Mouse (Mus musculus) left cerebral cortex, postnatal 10 days (tissue): ENCODE data around the gene Dennd2a. TPM values are rescaled to one million over a fixed set of nuclear protein-coding genes. Genes with fewer than 3 reads are reported as not detected.
"Not testable (repeated sequence)": the region's sequence is repeated elsewhere in the genome, so short reads cannot be mapped to it uniquely, and the experiment has no call there.

Source experiments
- DNase-seq, 2 experiments: peaks; one replicate each; pipeline ENCODE4 v3.0.0; 2021 to 2022; ENCODE audit warnings: low spot score in 2 of 2, mixed read lengths in 1 of 2; ENCODE audit errors: extremely low spot score in 1 of 2
- intact Hi-C: fragments of 180-260 bp; cut with DNase I; formaldehyde crosslinking; loops from one replicate; pipeline ENCODE4 v1.15.1; 2025
- total RNA-seq, 2 experiments: library from RNA; stranded (reverse); gene quantifications; 2 replicates each; pipeline ENCODE4 v1.2.3; 2021

Dennd2a gene
- total RNA-seq, 2 experiments from 2014 or later = 19.8 to 21.8 TPM

DNA sequence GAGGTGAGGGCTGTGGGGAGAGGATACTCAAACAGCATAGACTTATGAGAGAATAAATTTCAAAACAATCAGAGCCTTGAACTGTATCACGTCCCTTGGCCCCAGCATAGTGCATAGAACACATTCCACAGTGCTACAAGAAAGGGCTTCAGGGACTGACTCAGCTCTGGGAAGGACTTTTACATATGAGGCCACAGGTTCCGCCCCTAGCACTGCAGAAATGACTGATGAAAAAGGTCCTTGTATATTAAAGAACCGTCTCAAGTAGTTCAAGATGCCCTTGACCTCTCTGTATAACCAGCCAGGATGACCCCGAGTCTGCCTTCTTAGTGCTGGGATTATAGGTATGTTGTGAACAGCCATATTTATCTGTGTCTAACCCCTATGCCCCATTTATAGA lies 85.4 kb downstream of the Dennd2a start:
- intact Hi-C loops = no loop called here
- no peak for DNase-seq

DNA sequence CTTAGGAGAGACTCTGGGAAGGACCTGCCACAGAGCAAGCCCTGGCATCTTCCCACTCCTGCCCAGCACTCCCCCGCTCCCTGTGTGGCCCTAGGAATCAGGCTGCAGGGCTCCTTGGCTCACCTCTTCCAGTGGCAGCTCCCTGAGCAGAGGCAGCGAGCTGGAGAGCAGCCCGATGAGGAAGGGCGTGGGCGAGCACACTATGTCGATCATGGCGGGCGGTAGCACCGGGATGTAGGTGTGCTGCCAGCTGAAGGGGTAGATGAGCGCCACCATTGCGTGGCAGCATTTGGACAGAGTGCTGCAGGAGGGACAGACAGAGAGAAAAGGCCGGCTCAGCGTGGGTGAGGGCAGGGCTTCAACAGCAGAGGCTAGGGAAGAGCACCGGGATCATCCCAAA lies 87.6 kb downstream of the Dennd2a start:
- no peak for DNase-seq
- intact Hi-C loops = no loop called here

DNA sequence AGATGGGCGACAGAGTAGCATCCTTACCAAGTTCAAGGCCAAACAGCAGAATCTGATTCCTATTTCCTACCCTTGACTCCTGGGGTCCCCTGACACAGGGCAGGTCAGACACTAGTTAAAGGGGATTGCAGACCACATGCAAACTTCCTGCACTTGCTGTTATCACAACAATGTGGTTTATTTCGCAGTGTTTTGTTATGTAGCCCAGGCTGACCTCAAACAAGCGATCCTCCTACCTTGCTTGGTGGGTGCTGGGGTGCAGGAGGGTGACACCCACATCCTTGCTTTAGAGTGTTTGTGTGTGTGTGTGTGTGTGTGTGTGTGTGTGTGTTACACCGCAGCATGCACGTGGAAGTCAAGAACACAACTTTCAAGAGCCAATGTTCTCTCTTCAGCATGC lies 88.2 kb downstream of the Dennd2a start:
- DNase-seq = no peak
- intact Hi-C loops = no loop called here

DNA sequence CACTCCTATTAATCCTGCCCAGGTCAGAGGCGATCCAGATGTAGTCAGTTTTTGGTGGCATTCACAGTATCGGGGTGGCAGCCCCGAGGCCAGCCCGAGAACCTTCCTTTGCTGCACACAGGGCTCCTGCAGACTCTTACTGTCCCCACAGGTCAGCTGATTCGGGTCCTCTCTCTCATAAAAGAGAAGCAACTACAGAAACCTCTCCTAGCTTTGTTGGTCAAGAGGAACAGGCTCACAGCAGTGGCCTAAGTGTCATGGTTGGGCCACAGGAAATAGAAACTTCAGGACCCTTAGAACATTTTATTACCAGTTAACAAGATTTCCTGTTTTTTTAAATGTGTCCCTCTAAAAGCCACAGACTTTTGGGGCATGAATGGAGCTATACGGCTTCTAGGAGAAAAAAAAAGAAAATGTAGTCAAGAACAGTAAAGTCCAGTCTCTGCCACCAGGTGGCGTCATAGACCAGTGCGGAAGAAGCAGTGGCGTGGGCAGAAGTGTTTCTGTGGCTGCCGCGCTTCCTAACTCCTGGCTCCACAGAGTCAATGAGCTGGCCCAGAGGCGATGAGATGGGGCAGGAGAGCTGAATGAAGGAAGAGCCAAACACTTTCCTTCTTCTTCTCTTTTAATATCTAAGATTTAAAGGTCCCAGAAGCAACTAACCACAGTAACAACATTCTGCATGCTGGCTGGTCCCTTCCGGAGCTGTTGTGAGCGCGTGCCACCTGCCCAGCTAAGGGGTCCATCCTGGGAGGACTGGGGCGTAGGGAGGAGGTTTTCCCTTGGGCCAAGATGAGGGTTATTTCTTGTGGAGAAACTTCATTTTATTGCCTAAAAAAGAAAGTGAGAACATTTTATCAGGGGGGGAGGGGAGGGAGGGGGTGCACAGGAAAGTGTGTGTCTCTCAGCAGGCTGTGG lies 94.8 kb downstream of the Dennd2a start:
- intact Hi-C loops = loop anchor here (2.0 kb wide), 1 partner anchor 100 kb away; no protein-coding TSS in a partner anchor
- peak; percentile 72 to 85 for DNase-seq

DNA sequence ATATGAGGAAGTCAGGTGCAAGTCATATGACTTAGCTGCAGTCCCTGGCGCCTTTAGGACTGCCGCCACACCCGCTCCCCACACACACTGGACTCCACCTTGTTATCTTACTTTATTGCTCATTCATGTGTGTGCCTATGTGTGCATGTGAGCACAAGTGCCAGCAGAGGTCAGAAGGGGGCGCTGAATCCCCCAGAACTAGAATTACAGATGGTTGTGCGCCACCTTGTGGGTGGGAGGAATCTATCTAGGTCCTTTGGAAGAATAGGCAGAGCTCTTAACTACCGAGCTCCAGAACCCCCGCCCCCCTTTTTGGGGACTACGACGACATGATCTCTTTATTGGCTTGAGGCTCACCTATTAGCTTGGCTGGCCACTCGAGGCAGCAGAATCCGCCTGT lies 97.6 kb downstream of the Dennd2a start:
- intact Hi-C loops = no loop called here
- peak in 1 of 2 experiments; percentile 55 for DNase-seq

DNA sequence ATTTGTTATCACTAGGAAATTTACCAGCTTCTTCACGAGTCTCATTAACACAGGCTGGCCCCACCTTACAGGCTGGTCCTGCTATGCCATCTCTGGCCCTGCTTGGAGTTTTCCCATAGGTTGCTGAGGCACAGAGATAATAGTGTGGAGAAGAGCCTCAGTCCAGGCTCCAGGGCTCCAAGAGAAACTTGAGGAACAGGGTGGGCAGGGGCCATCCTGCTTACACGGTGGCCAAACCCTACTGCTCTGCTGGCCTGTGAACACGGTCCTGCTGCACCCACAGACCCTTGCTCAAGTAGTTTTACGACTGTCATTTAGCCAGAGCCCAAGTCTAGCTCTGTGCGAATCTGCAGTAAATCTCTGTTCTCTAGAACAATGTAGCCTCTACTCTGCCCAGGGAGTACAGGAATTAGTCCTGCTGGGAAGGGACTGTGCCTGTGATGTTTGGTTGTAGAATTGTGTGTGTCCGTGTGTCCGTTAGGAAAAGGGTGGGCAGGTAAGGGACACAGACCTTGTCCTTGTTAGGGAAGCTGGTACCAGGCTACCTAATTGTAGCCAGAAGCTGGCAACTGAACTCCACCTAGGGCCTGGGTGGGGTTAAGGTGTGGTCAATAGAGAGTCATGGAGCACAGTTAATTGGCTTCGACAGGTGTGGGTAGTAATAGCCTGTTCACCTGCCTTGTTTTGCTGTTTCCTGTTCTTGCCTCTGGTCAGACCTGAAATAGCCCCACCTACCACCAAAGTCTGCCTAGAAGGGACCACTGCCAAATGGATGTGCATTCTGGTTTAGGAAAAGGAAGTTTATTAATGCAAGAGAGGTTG lies 102.1 kb downstream of the Dennd2a start:
- DNase-seq = no peak
- intact Hi-C loops = no loop called here

DNA sequence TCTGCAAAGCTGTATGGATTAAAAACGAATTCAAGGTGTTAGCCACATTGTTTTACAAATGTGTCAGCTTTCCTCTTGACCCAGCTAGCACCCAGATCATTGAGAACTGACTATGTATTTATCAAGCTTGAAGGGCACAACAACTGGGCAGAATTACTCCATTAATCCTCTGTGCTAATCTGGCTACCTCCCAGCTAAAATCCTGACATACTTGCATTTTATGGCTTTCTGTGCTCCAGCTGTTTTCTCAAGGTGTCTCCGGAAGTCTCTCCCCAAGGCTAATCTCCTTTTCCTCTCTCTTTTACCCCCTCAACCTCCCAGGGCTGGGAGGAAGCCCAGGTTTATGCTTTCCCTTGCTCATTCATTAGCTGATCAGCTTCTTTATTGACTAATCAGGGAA lies 103.1 kb downstream of the Dennd2a start:
- intact Hi-C loops = no loop called here
- no peak for DNase-seq

DNA sequence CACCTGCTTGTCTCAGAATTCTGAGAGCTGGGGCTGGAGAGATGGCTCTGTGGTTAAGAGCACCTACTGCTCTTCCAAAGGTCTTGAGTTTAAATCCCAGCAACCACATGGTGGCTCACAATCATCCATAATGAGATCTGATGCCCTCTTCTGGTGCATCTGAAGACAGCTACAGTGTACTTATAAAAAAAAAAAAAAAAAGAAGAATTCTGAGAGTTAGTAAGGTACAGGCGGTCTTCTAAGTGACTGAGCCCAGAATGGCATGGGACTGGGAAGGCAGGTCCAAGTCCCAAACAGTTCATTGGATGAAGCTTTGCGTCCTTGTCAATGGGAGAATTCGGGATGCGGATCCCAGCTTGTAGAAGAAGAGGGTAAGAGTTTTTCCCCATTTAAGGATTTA lies 104.1 kb downstream of the Dennd2a start:
- intact Hi-C loops = no loop called here
- no peak for DNase-seq

DNA sequence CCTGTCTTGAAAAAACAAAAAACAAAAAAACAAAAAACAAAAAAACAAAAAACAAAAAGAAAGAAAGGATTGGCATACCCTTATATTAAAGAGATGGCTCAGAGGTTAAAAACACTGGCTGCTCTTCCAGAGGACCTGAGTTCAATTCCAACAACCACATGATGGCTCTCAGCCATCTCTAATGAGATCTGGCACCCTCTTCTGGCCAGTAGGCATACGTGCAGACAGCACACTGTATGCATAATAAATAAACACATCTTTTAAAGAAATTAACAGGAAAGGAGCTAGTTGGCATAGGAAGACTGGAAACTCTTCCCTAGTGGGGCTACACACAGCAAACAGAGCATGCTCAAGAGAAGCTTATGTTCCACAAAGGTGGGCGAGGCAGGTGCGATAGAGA lies 106.6 kb downstream of the Dennd2a start:
- DNase-seq = no peak
- intact Hi-C loops = no loop called here

DNA sequence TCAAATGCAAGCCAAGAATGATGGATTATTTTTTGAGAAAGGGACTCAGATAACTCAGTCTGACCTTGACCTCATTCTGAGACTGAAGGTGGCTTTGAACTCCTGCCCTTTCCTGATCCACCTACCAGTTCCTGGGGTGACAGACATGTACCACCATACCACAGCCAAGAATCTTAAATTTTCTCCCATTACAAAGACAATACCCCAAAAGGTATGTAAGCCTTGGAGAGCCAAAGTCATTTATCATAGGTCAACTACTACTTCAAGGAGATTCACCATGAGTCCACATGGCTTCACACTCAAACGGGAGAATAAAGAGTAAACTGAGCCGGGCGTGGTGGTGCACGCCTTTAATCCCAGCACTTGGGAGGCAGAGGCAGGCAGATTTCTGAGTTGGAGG lies 107.1 kb downstream of the Dennd2a start:
- no peak for DNase-seq
- intact Hi-C loops = no loop called here

DNA sequence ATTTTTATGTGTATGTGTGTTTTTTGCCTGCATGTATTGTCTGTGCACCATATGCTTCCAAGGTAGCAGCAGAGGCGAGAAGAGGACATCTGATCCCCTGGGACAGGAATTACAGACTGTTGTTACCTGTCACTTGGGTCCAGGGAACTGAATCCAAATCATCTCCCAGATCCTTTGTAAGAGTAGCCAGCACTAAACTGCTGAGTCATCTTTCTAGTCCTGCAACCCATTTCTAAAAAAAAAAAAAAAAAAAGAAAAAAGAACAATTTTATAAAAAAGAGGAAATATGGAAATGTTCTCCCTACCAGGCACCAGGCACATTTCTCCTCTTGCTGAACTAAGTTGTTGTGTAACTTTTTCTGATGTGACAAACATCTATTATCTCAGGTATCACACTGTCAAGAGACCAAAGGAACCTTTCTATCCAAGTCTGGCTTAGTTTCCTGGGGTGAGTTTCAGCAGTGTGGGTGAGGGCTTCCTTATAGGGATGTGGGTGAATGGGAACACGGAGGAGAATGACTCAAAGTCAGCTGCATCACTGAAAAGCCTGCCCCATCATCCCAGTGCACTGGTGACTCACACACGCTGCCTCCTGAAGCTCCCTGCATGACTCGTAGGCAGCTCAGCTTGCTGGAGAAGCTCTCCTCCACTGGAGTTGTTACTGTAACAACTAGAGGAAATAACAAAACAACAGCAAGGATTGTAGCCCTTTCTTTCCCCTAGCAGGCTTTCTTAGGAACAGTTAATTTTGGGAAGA lies 110.1 kb downstream of the Dennd2a start:
- DNase-seq = no peak
- intact Hi-C loops = no loop called here

DNA sequence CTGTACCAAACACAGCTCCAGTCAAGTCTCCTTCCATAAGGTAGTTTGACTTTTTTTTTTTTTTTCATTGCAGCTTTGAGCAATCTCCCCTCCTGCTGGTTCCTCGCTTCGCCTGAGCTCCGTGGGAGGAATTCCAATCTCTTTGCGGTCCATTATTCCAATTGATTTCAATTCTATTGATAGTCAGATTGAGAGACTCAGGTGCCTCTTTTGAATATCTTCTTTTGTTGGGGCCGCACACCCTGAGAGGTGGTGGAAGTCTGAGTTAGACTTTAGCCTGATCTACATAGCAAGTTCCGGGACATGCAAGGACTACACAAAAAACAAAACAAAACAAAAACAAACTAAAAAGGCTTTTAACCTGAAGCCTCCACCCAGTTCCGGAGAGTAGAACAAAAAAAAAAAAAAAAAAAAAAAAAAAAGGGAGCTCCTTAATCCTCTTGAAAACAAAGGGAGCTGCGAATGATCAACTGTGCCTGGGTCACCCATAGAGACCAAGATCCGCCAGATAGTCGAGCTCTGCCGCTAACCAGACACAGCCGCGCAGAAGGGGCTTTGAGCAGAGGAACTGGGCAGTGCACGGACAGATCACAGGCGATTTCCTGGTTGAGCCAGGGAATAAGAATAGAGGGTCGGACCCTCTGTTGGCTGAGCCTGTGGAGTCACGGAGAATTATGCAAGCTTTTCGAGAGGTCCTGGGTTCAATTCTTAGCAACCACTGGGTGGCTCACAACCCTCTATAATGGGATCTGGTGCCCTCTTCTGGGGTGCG lies 111.7 kb downstream of the Dennd2a start:
- DNase-seq = no peak
- intact Hi-C loops = no loop called here

DNA sequence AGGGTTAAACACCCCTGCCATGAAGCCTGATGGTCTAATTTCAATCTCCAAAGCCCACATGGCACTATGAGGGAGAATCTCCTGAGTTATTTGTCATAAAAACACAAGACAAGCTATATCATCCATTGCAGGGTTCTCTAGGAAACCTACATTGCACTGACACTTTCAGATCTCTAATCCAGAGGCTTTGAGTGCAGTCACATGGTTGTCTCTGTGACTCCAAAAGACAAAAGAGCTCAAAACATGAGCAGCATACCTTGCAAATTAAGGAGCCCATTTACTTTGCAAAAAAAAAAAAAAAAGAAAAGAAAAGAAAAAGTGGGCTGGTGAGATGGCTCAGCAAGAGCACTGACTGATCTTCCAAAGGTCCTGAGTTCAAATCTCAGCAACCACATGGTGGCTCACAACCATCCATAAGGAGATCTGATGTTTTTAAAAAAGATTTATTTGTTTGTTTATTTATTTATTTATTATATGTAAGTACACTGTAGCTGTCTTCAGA lies 114.8 kb downstream of the Dennd2a start:
- intact Hi-C loops = no loop called here
- DNase-seq = no peak

DNA sequence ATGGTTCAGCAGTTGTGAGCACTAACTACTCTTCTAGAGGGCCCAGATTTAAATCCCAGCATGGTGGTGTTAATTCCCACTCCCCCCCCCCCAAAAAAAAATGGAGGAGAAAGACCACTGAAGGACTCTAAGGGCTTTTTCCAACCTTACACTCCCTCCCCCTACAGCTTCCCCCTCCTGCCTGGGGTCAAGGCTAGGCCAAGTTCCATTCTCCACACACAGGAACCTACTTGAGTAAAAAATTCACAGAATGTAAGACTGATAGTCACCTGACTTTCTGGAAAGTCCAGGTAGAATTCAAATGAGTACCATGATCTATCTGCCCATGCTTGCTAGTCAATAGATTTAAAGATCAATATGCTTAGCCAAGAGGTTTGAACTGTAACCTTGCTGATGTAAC lies 117.5 kb downstream of the Dennd2a start:
- no peak for DNase-seq
- intact Hi-C loops = no loop called here

DNA sequence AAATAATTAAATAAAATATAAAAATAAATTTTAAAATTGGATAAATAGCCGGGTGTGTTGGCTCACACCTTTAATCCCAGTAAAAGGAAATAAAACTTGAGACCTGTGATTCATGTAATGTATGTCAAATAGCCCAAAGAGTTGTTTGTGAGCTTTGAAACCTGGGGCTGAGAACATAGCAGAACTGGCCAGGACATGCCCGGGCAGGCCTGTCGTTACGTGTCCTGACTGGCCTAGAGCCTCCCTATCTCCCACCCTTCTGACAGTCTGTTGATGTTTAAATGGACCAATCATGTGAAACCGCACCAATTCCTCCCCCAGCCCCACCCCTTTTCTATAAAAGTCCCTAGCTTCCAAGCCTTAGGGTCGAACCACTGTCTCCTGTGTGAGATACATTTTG lies 120.1 kb downstream of the Dennd2a start:
- intact Hi-C loops, DNase-seq: not testable (repeated sequence)

DNA sequence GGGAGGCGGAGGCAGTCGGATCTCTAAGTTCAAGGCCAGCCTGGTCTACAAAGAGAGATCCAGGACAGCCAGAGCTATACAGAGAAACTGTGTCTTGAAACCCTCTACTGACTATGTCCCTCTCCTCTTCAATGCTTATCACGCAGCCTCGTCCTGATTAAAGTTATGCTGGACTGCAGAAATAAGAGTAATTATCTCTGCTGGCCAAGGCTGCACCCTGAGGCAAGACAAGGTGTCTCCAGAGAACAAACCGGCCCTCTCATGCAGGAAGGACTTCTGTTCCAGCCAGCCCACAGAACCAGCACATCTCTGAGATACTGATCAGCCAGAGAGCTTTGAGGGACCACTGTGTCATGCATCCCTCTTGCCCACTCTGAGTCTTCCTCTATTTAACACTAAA lies 121.8 kb downstream of the Dennd2a start:
- intact Hi-C loops = no loop called here

DNA sequence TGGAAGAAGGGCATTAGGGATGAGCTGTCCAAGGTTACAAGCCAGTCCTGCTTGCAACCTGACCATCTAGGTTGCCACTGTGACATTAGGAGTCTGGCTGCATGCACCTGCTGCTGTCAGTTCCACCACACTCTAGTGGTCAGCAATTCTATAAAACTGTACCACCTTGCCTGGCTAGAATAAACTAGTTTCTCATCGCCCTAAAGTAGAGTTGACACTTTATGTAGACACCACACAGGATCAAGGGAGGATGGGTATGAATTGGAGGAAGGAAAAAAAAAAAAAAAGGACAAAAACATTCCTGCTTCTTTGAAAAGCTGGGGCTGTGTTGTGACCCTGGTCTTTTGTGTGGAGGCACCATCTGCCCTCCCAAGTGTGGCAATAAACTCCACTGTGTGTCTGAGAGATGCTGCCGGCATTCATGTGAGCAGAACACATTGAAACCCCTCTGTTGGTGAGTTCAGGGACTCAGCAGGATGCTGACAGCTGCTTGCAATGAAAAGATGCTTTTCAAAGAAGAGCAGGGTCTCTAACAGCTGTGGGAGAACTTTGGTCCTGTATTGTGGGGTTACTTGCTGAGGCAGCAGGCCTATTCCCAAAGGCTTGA lies 122.7 kb downstream of the Dennd2a start:
- intact Hi-C loops = no loop called here
- no peak for DNase-seq

More for the DNA sequence above, 121.8 kb downstream of the Dennd2a start:
- DNase-seq = no peak
